Mouse (Mus musculus) cerebellum, adult 2 months (tissue): Measurements from ENCODE around the gene Necab2. TPM values are rescaled to one million over a fixed set of nuclear protein-coding genes. Genes with fewer than 3 reads are reported as not detected.

Source experiments
- DNase-seq, 2 experiments: peaks; one replicate each; pipeline ENCODE4 v3.0.0; 2021
- H3K27ac ChIP-seq: fragments of 200-500 bp; 2 replicates; pipeline ENCODE4 v1.5.1; 2012; ENCODE audit warnings: low read length, control low read depth, inconsistent platforms; ENCODE audit not compliant: insufficient read depth
- H3K27me3 ChIP-seq: fragments of 200-500 bp; 2 replicates; pipeline ENCODE4 v1.6.1; 2012; ENCODE audit warnings: inconsistent platforms, mild to moderate bottlenecking, low read length, moderate library complexity; ENCODE audit not compliant: control insufficient read depth, insufficient read depth
- H3K4me1 ChIP-seq: fragments of 200-500 bp; 2 replicates; pipeline ENCODE4 v1.6.1; 2011; ENCODE audit warnings: low read length; ENCODE audit not compliant: control insufficient read depth, insufficient read depth
- H3K4me3 ChIP-seq: fragments of 200-500 bp; replicated peaks from 2 replicates; pipeline ENCODE3; 2011; ENCODE audit warnings: mild to moderate bottlenecking, low read depth, low read length, control low read depth; ENCODE audit not compliant: insufficient read depth
- CTCF ChIP-seq: fragments of 200-500 bp; IDR thresholded peaks from 2 replicates; pipeline ENCODE4 v1.5.1; 2011; ENCODE audit warnings: low read depth, mild to moderate bottlenecking, control low read depth, low read length, moderate library complexity, borderline replicate concordance; ENCODE audit not compliant: insufficient read depth
- POLR2A ChIP-seq: fragments of 200-500 bp; IDR thresholded peaks from 2 replicates; pipeline ENCODE4 v1.6.1; 2011; ENCODE audit warnings: low read length, control low read depth, borderline replicate concordance; ENCODE audit not compliant: insufficient read depth
- WGBS: fragments of 180-500 bp; shearing (Covaris S2); methylation state at CpG from one replicate; pipeline ENCODE4 v1.1.7; 2018; 5-methylcytosine and 5-hydroxymethylcytosine counted together
- polyA plus RNA-seq: library from polyadenylated mRNA; depleted of rRNA; stranded (reverse); fragments of >200 nt; gene quantifications from 2 replicates; pipeline ENCODE4 v1.2.3, GENCODE M21; 2012

Gene Necab2
- polyA plus RNA-seq, 1 experiment: 26.6 TPM

- DNase-seq: no peak
- WGBS: 3% methylated on average over 17 of the region's 17 CpGs
- Histone ChIP-seq H3K4me3 (no peak overlapping the region), H3K27ac (no peak overlapping the region), H3K4me1 (no peaks in the 10 kb centered on the region), H3K27me3 (no peaks in the 10 kb centered on the region; the same call in 1 of the 2 replicates)
- no peak for TF ChIP-seq CTCF
- TF ChIP-seq POLR2A: no peak
Measured at GRCm38 (mm10) chr8:119447781-119448170, 1.3 kb downstream of the Necab2 start.

- WGBS: 80% methylated on average over 12 of the region's 12 CpGs
- TF ChIP-seq POLR2A (no peak), CTCF (no peak)
- Histone ChIP-seq H3K4me1 (no peaks in the 10 kb centered on the region), H3K27me3 (no peaks in the 10 kb centered on the region; the same call in 1 of the 2 replicates), H3K4me3 (no peak overlapping the region), H3K27ac (no peak overlapping the region)
- DNase-seq: no peak
Measured at GRCm38 (mm10) chr8:119449627-119450026, 3.1 kb downstream of the Necab2 start.

GRCm38 (mm10) chr8:119451131-119451530, 4.6 kb downstream of the Necab2 start:
- no peak for DNase-seq
- no peak overlapping the region for H3K4me3 ChIP-seq
- no peaks in the 10 kb centered on the region for H3K4me1 ChIP-seq
- TF ChIP-seq CTCF: no peak
- no peak for TF ChIP-seq POLR2A
- WGBS: 71% methylated on average over 4 of the region's 4 CpGs
- no peaks in the 10 kb centered on the region; the same call in 1 of the 2 replicates for H3K27me3 ChIP-seq
- H3K27ac ChIP-seq: no peak overlapping the region

- Histone ChIP-seq H3K4me1 (no peaks in the 10 kb centered on the region), H3K27ac (no peak overlapping the region), H3K4me3 (no peak overlapping the region), H3K27me3 (no peaks in the 10 kb centered on the region)
- 95% methylated on average over 5 of the region's 5 CpGs for whole genome bisulfite sequencing
- TF ChIP-seq POLR2A (no peak), CTCF (no peak)
- DNase-seq: no peak
Measured at GRCm38 (mm10) chr8:119452919-119453318, 6.4 kb downstream of the Necab2 start.

GRCm38 (mm10) chr8:119456045-119456444, 9.5 kb downstream of the Necab2 start:
- Histone ChIP-seq H3K4me3 (no peak overlapping the region), H3K27ac (no peak overlapping the region), H3K4me1 (no peaks in the 10 kb centered on the region), H3K27me3 (no peaks in the 10 kb centered on the region)
- no peak for DNase-seq
- 74% methylated on average over 5 of the region's 5 CpGs for WGBS
- TF ChIP-seq POLR2A: no peak

GRCm38 (mm10) chr8:119459724-119460123, 13.2 kb downstream of the Necab2 start:
- H3K27ac ChIP-seq: no peak overlapping the region
- TF ChIP-seq CTCF (no peak), POLR2A (no peak)
- 18% methylated on average over 16 of the region's 16 CpGs for WGBS

GRCm38 (mm10) chr8:119461356-119461755, 14.8 kb downstream of the Necab2 start:
- WGBS: 15% methylated on average over 9 of the region's 9 CpGs
- TF ChIP-seq CTCF: no peak
- TF ChIP-seq POLR2A: no peak
- Histone ChIP-seq H3K4me3 (no peak overlapping the region), H3K4me1 (no peaks in the 10 kb centered on the region), H3K27me3 (no peaks in the 10 kb centered on the region; the same call in 1 of the 2 replicates), H3K27ac (no peak overlapping the region)
- no peak for DNase-seq

More at GRCm38 (mm10) chr8:119459724-119460123, 13.2 kb downstream of the Necab2 start:
- no peak for DNase-seq
- H3K4me3 ChIP-seq: no peak overlapping the region
- no peaks in the 10 kb centered on the region for H3K4me1 ChIP-seq
- H3K27me3 ChIP-seq: no peaks in the 10 kb centered on the region

GRCm38 (mm10) chr8:119463709-119464108, 17.2 kb downstream of the Necab2 start:
- Histone ChIP-seq H3K27ac (no peak overlapping the region), H3K27me3 (no peaks in the 10 kb centered on the region; the same call in 1 of the 2 replicates), H3K4me3 (no peak overlapping the region), H3K4me1 (no peaks in the 10 kb centered on the region)
- no peak for TF ChIP-seq POLR2A
- TF ChIP-seq CTCF: no peak
- DNase-seq: no peak
- 58% methylated on average over 7 of the region's 7 CpGs for WGBS
